Comparison of ENCODE assay signal across 16 mouse cellular contexts in genomic region chr3:131152921-131153320, GRCm38 (mm10).
"Had no signal": no experiment of that assay in that cellular context is flagged by ENCODE, and none has a peak within 500 bp of the region (broad histone marks: within the 10 kb centered on the region; RNA-seq: fewer than 3 reads in every experiment).

No protein-coding gene starts in this region.

- DNase-seq: liver, embryonic 13.5 days; liver, postnatal 0 days; lung, adult 2 months; lung, postnatal 4 days; midbrain, embryonic 14.5 days; right cerebral cortex, postnatal 14 days; spleen, adult 18-20 months; thymus, adult 18-20 months; thymus, postnatal 14 days; thymus, postnatal 36 days had no signal

- H3K27me3 ChIP-seq: liver, embryonic 13.5 days; liver, embryonic 15.5 days; lung, embryonic 15.5 days; midbrain, embryonic 12.5 days; neural tube, embryonic 12.5 days had no signal

- H3K4me3 ChIP-seq: liver, embryonic 13.5 days; liver, embryonic 15.5 days; lung, embryonic 15.5 days; midbrain, embryonic 10.5 days; midbrain, embryonic 12.5 days; myocyte; neural tube, embryonic 12.5 days had no signal

- H3K4me1 ChIP-seq: liver, embryonic 13.5 days; liver, embryonic 15.5 days had no signal

- H3K9me3 ChIP-seq: liver, embryonic 13.5 days; liver, embryonic 15.5 days; lung, embryonic 15.5 days; midbrain, embryonic 10.5 days; midbrain, embryonic 12.5 days; neural tube, embryonic 12.5 days had no signal

- H3K36me3 ChIP-seq: liver, embryonic 13.5 days; liver, embryonic 15.5 days; lung, embryonic 15.5 days; midbrain, embryonic 12.5 days; neural tube, embryonic 12.5 days had no signal

- H3K27ac ChIP-seq: liver, embryonic 13.5 days; liver, embryonic 15.5 days; lung, embryonic 15.5 days; midbrain, embryonic 10.5 days; midbrain, embryonic 12.5 days; neural tube, embryonic 12.5 days had no signal
